Mouse (Mus musculus) testis, adult 2 months (tissue): Measurements from ENCODE around the gene Med27.
"Not testable (repeated sequence)": the region's sequence is repeated elsewhere in the genome, so short reads cannot be mapped to it uniquely, and the experiment has no call there.

Source experiments
- CTCF ChIP-seq: fragments of 200-500 bp; IDR thresholded peaks from 2 replicates; pipeline ENCODE4 v1.5.1; 2012; ENCODE audit warnings: low read depth, mild to moderate bottlenecking, inconsistent platforms, low read length, moderate library complexity; ENCODE audit not compliant: control insufficient read depth, insufficient read depth, insufficient replicate concordance
- POLR2A ChIP-seq: fragments of 200-500 bp; IDR thresholded peaks from 2 replicates; pipeline ENCODE4 v1.6.1; 2012; ENCODE audit warnings: low read depth, mild to moderate bottlenecking, inconsistent platforms, low read length, moderate library complexity; ENCODE audit not compliant: control insufficient read depth

GRCm38 (mm10) chr2:29529788-29530187 lies 183.2 kb downstream of the Med27 start:
- not testable (repeated sequence) for TF ChIP-seq CTCF, POLR2A
